Mouse (Mus musculus): ENCODE results near the gene Amt. TPM values are rescaled to one million over a fixed set of nuclear protein-coding genes. Genes with fewer than 3 reads are reported as not detected.

Amt gene
- polyA plus RNA-seq (2015; fragmentation: Nextera tagmentation; extraction: Ambion mirVana) = 14.4 and 15.0 TPM in 2 replicates

DNA sequence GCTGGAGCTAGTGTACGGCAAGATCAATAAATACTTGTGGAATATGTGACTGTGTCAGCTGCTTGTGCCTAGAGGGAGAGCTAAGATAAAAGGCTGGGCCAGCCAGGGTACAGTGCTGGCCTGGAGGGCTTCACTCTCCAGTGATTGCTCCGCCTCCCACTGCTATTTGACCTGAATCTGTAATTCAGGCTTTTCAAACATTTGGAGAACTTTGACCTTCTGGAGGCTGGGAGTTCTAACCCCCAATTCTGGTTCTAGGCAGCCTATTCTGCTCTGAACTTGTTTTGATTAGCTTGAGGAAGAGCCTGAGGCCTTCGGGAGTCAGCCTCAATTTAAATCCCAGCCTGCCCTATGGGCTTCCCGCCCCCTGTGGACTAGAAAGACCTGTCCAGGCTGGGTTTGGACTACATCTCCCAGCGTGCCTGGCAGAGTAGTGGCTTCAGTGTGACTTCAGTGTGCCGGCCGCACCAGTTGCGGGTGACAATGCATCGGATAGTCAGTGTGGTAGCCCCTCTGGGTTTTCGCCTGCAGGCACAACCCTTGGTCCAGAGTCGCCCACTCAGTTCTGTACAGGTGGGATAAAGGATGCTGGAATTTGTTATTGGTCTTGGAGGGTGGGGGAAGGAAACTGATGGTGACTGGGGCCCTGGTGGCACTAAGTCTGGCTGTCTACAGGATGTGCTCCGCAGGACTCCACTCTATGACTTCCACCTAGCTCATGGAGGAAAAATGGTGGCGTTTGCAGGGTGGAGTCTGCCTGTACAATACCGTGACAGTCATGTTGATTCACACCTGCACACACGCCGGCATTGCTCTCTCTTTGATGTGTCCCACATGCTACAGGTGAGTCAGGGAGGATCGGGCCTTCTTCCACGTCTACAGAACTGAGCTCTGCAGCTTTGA is at the start of gene Amt:
Amt (plus strand) TSS at position 401 of the 903 bp plus-strand sequence.
- Histone ChIP-seq H3K27ac (ENCODE audit: low read length) (peak within 1 kb of the TSS; percentile 69), H3K9me3 (replicated peaks; ENCODE audit: control insufficient read depth, low read length) (no peaks in the 10 kb centered on the region), H3K27me3 (ENCODE audit: control insufficient read depth, insufficient read depth, low read depth, low read length) (no peaks in the 10 kb centered on the region), H3K36me3 (ENCODE audit: control insufficient read depth, insufficient read depth) (no peaks in the 10 kb centered on the region), H3K4me1 (ENCODE audit: control insufficient read depth, low read depth, low read length) (no peaks in the 10 kb centered on the region), H3K4me2 (ENCODE audit: low read depth, low read length) (peak within 1 kb of the TSS; percentile 39), H3K4me3 (ENCODE audit: low read depth, low read length) (peak within 1 kb of the TSS; percentile 2), H3K9ac (ENCODE audit: low read depth, low read length) (peak within 1 kb of the TSS; percentile 18; the same call in 1 of the 2 replicates)
- 52% methylated on average over 18 of the region's 18 CpGs for WGBS (ENCODE audit: insufficient replicate concordance)
- ATAC-seq (ENCODE audit: low read depth) = peak; percentile 82

- Histone ChIP-seq H3K36me3 (ENCODE audit: control insufficient read depth, insufficient read depth) (no peaks in the 10 kb centered on the region), H3K27me3 (ENCODE audit: control insufficient read depth, insufficient read depth, low read depth, low read length) (no peaks in the 10 kb centered on the region), H3K9me3 (replicated peaks; ENCODE audit: control insufficient read depth, low read length) (no peaks in the 10 kb centered on the region), H3K4me2 (ENCODE audit: low read depth, low read length) (no peak overlapping the region), H3K9ac (ENCODE audit: low read depth, low read length) (no peak overlapping the region), H3K27ac (ENCODE audit: low read length) (no peak overlapping the region), H3K4me1 (ENCODE audit: control insufficient read depth, low read depth, low read length) (no peaks in the 10 kb centered on the region), H3K4me3 (ENCODE audit: low read depth, low read length) (no peak overlapping the region)
- no peak for ATAC-seq (ENCODE audit: low read depth)
- 61% methylated on average over 5 of the region's 5 CpGs for WGBS (ENCODE audit: insufficient replicate concordance)
Observed at GRCm38 (mm10) chr9:108248957-108249356, 47.7 kb upstream of the Amt start.

DNA sequence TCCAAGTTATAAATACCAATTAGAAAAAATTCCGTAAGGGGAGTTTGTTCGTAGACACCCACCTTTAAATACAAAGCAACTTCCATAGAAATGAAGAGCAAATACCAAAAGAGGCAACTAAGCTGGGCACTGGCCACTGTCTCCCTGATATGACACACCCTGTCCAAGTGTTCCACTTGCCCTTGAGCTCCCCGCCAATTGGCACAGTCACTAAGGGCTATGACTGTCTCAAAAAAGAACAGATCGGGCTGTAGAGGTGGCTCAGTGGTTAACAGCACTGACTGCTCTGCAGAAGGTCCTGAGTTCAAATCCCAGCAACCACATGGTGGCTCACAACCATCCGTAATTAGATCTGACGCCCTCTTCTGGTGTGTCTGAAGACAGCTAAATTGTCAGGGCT is 44.8 kb upstream of the Amt start:
- whole genome bisulfite sequencing (ENCODE audit: insufficient replicate concordance) = 78% methylated on average over 6 of the region's 6 CpGs
- ATAC-seq (ENCODE audit: low read depth) = no peak
- Histone ChIP-seq H3K27ac (ENCODE audit: low read length) (no peak overlapping the region), H3K27me3 (ENCODE audit: control insufficient read depth, insufficient read depth, low read depth, low read length) (no peaks in the 10 kb centered on the region), H3K4me3 (ENCODE audit: low read depth, low read length) (no peak overlapping the region), H3K4me2 (ENCODE audit: low read depth, low read length) (no peak overlapping the region), H3K9me3 (replicated peaks; ENCODE audit: control insufficient read depth, low read length) (no peaks in the 10 kb centered on the region), H3K4me1 (ENCODE audit: control insufficient read depth, low read depth, low read length) (no peaks in the 10 kb centered on the region), H3K36me3 (ENCODE audit: control insufficient read depth, insufficient read depth) (no peaks in the 10 kb centered on the region), H3K9ac (ENCODE audit: low read depth, low read length) (no peak overlapping the region)

- ATAC-seq (ENCODE audit: low read depth) = no peak
- H3K36me3 ChIP-seq (ENCODE audit: control insufficient read depth, insufficient read depth) = no peaks in the 10 kb centered on the region
- 65% methylated on average over 7 of the region's 7 CpGs for WGBS (ENCODE audit: insufficient replicate concordance)
- no peak overlapping the region for H3K4me3 ChIP-seq (ENCODE audit: low read depth, low read length)
- H3K27ac ChIP-seq (ENCODE audit: low read length) = no peak overlapping the region
- no peak overlapping the region for H3K4me2 ChIP-seq (ENCODE audit: low read depth, low read length)
- no peaks in the 10 kb centered on the region for H3K9me3 ChIP-seq (replicated peaks; ENCODE audit: control insufficient read depth, low read length)
- no peaks in the 10 kb centered on the region for H3K27me3 ChIP-seq (ENCODE audit: control insufficient read depth, insufficient read depth, low read depth, low read length)
- H3K9ac ChIP-seq (ENCODE audit: low read depth, low read length) = no peak overlapping the region
- H3K4me1 ChIP-seq (ENCODE audit: control insufficient read depth, low read depth, low read length) = no peaks in the 10 kb centered on the region
Observed at GRCm38 (mm10) chr9:108252766-108253165, 43.9 kb upstream of the Amt start.

DNA sequence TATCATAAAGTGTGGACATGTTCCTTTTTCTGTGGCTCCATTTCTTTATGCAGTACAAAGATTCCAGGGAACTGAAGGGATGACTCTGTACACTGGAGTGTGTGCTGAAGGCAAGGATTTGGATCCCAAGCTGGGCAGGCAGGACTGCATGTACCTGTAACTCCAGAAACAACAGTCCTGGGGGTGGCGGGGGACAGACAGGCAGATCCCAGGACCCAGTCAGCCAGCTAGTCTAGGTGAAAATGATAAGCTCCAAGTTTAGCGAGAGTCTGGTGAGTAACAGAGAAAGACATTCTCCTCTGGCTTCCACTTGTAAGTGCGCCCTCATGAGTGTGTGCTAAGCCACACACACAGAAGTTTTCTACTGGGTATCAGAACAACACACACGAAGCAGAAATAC is 36.1 kb upstream of the Amt start:
- Histone ChIP-seq H3K4me3 (ENCODE audit: low read depth, low read length) (no peak overlapping the region), H3K4me1 (ENCODE audit: control insufficient read depth, low read depth, low read length) (peaks cover 21% of the 10 kb centered on the region), H3K36me3 (ENCODE audit: control insufficient read depth, insufficient read depth) (no peaks in the 10 kb centered on the region), H3K9ac (ENCODE audit: low read depth, low read length) (no peak overlapping the region), H3K27me3 (ENCODE audit: control insufficient read depth, insufficient read depth, low read depth, low read length) (no peaks in the 10 kb centered on the region), H3K9me3 (replicated peaks; ENCODE audit: control insufficient read depth, low read length) (no peaks in the 10 kb centered on the region), H3K27ac (ENCODE audit: low read length) (no peak overlapping the region), H3K4me2 (ENCODE audit: low read depth, low read length) (no peak overlapping the region)
- WGBS (ENCODE audit: insufficient replicate concordance) = 57% methylated on average over 4 of the region's 4 CpGs
- ATAC-seq (ENCODE audit: low read depth) = no peak

DNA sequence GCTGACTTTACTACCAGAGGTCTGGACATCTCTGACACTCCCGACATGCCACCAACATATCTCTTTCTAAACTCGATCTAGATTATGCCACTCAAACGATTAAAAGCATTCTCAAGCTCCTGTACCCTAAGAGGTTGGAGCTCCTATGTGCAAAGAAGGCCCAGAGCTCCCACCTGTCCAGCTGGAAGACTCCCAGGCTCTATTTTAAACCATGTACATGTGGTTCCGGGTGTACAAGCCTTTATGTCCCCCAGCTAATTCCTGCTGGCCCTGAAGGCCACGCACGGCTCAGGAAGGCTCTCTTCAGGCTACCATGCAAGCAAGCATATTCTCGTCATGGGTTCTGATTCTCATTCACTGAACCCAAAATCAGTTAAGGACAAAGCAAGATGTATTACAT is 34.8 kb upstream of the Amt start:
- Histone ChIP-seq H3K4me2 (ENCODE audit: low read depth, low read length) (peak overlapping the region; percentile 98), H3K27me3 (ENCODE audit: control insufficient read depth, insufficient read depth, low read depth, low read length) (no peaks in the 10 kb centered on the region), H3K9me3 (replicated peaks; ENCODE audit: control insufficient read depth, low read length) (no peaks in the 10 kb centered on the region), H3K4me1 (ENCODE audit: control insufficient read depth, low read depth, low read length) (peaks cover 21% of the 10 kb centered on the region), H3K9ac (ENCODE audit: low read depth, low read length) (no peak overlapping the region), H3K27ac (ENCODE audit: low read length) (no peak overlapping the region), H3K4me3 (ENCODE audit: low read depth, low read length) (no peak overlapping the region), H3K36me3 (ENCODE audit: control insufficient read depth, insufficient read depth) (no peaks in the 10 kb centered on the region)
- no peak for ATAC-seq (ENCODE audit: low read depth)
- 59% methylated on average over 7 of the region's 7 CpGs for WGBS (ENCODE audit: insufficient replicate concordance)

DNA sequence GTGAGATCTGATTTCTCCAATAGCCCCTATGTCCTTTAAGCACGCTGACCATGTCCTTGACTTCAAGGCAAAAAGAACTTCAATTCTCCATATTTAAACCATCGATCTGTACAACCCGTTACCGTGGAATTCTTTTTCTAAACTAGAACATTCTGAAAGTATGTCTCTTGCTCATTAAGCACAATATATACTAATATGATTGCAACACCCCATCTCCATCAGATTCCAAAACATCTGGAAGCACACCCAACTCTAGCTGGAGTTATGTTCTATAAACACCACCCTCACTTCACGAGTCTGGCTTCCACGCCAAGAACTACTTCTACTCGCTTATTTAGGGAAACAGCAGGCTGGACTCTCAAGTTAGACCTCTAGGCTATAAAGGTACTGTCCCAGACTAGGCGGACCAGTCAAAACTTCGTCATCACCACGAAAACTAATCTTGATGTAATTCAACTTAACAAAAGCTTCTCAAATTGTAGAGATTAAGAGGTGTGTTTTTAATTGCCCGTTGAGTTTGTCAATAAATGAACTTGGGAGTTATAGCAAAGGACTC is 34.1 kb upstream of the Amt start:
- H3K9ac ChIP-seq (ENCODE audit: low read depth, low read length) = peak overlapping the region; percentile 84
- peak overlapping the region; percentile 98 for H3K4me2 ChIP-seq (ENCODE audit: low read depth, low read length)
- H3K4me1 ChIP-seq (ENCODE audit: control insufficient read depth, low read depth, low read length) = peaks cover 21% of the 10 kb centered on the region
- H3K4me3 ChIP-seq (ENCODE audit: low read depth, low read length) = peak overlapping the region; percentile 77
- peak overlapping the region; percentile 86 for H3K27ac ChIP-seq (ENCODE audit: low read length)
- no peaks in the 10 kb centered on the region for H3K9me3 ChIP-seq (replicated peaks; ENCODE audit: control insufficient read depth, low read length)
- no peak for ATAC-seq (ENCODE audit: low read depth)
- H3K27me3 ChIP-seq (ENCODE audit: control insufficient read depth, insufficient read depth, low read depth, low read length) = no peaks in the 10 kb centered on the region
- 53% methylated on average over 11 of the region's 11 CpGs for WGBS (ENCODE audit: insufficient replicate concordance)
- no peaks in the 10 kb centered on the region for H3K36me3 ChIP-seq (ENCODE audit: control insufficient read depth, insufficient read depth)

DNA sequence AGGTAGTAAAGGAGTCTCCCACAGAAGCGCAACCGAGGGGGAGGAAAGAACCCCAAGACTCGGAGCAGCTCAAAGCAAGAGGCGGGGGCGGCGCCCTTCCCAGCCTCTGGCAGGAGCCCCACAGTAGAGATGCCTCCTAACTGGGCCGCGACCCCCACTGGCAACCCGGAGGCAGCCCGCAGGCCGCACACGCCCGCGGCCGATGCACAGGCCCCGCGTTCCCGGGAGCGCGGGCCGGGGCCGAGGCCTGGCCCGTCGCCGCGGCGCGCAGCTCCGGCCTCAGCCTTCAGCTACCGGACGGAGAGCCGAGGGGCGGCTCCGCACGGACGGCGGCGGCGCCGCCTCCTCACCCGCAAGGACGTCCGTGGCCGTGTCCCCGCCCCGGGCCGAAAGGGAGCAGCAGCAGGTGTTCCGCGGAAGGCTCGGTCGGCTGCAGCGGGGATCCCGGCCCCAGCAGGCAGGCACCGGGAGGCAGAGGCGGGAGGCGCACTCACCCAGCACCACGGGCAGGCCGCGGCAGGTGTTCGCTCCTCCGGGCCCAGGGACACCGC is 33.4 kb upstream of the Amt start:
- H3K4me3 ChIP-seq (ENCODE audit: low read depth, low read length) = peak overlapping the region; percentile 77
- H3K4me1 ChIP-seq (ENCODE audit: control insufficient read depth, low read depth, low read length) = peaks cover 21% of the 10 kb centered on the region
- H3K4me2 ChIP-seq (ENCODE audit: low read depth, low read length) = peak overlapping the region; percentile 98
- peak overlapping the region; percentile 86 for H3K27ac ChIP-seq (ENCODE audit: low read length)
- no peaks in the 10 kb centered on the region for H3K27me3 ChIP-seq (ENCODE audit: control insufficient read depth, insufficient read depth, low read depth, low read length)
- H3K9me3 ChIP-seq (replicated peaks; ENCODE audit: control insufficient read depth, low read length) = no peaks in the 10 kb centered on the region
- peak; percentile 64 for ATAC-seq (ENCODE audit: low read depth)
- no peaks in the 10 kb centered on the region for H3K36me3 ChIP-seq (ENCODE audit: control insufficient read depth, insufficient read depth)
- under 1% methylated on average over 59 of the region's 62 CpGs for WGBS (ENCODE audit: insufficient replicate concordance)
- peak overlapping the region; percentile 84 for H3K9ac ChIP-seq (ENCODE audit: low read depth, low read length)
